Mouse (Mus musculus) liver, embryonic 12.5 days (tissue): ENCODE data around the gene Pin1. TPM values are rescaled to one million over a fixed set of nuclear protein-coding genes. Genes with fewer than 3 reads are reported as not detected.

Source experiments
- ATAC-seq: fragments of 200-750 bp; cut with Nextera tagmentation; 2 replicates; pipeline ENCODE4 v1.8.0; 2017; ENCODE audit warnings: moderate number of reproducible peaks, mild to moderate bottlenecking, moderate library complexity
- H3K27ac ChIP-seq: fragments of 300-500 bp; sonication (generic); 2 replicates; pipeline ENCODE4 v1.5.1; 2016; ENCODE audit warnings: mild to moderate bottlenecking
- H3K27me3 ChIP-seq: fragments of 300-500 bp; sonication (generic); replicated peaks from 2 replicates; pipeline ENCODE4 v1.6.1; 2016; ENCODE audit warnings: mild to moderate bottlenecking, moderate library complexity
- H3K36me3 ChIP-seq: fragments of 300-500 bp; sonication (generic); 2 replicates; pipeline ENCODE4 v1.6.1; 2016; ENCODE audit warnings: mild to moderate bottlenecking, moderate library complexity
- H3K4me1 ChIP-seq: fragments of 300-500 bp; sonication (generic); 2 replicates; pipeline ENCODE4 v1.6.1; 2016
- H3K4me2 ChIP-seq: fragments of 300-500 bp; sonication (generic); 2 replicates; pipeline ENCODE4 v1.6.1; 2016; ENCODE audit warnings: mild to moderate bottlenecking, moderate library complexity
- H3K4me3 ChIP-seq: fragments of 300-500 bp; sonication (generic); 2 replicates; pipeline ENCODE4 v1.5.1; 2016; ENCODE audit warnings: mild to moderate bottlenecking, moderate library complexity
- H3K9ac ChIP-seq: fragments of 300-500 bp; sonication (generic); 2 replicates; pipeline ENCODE4 v1.6.1; 2016; ENCODE audit warnings: mild to moderate bottlenecking, moderate library complexity
- H3K9me3 ChIP-seq: fragments of 300-500 bp; sonication (generic); replicated peaks from 2 replicates; pipeline ENCODE4 v1.6.1; 2016; ENCODE audit warnings: mild to moderate bottlenecking, moderate library complexity
- WGBS: fragments of 180-500 bp; shearing (Covaris S2); methylation state at CpG from one replicate; pipeline ENCODE4 v1.1.7; 2016; ENCODE audit not compliant: insufficient replicate concordance; 5-methylcytosine and 5-hydroxymethylcytosine counted together
- polyA plus RNA-seq: library from polyadenylated mRNA; unstranded; fragments of >200 nt; fragmentation: Nextera tagmentation; extraction: Ambion mirVana; gene quantifications from 2 replicates; pipeline ENCODE4 v1.2.1, GENCODE M21; 2016

The Pin1 gene
- polyA plus RNA-seq, 1 experiment from 2014 or later = 39.0 TPM

DNA sequence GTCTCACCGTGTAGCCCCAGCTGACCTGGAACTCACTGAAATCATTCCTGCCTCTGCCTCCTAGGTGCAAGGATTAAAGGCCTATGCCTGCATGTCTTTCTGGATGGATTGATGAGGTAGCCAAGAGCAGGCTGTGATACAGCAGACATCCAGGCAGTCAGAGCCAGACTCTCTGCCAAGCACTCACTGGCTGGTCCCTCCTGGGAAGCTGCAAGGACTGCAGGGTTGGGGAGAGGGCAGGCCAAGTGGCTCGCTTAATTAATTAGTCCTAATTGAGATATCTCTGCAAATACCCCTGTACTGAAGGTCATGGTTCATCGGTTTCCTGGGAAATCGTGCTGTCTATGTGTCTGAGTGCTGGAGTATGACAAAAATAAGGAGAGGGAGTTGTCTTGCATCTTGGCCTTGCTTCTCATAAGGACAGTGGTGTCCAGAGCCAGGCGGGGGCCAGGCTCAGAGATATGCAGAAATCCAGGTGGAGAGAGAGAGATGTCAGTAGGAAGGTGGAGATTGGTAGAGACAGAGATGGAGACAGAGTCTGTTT, 61.1 kb downstream of the Pin1 start:
- Histone ChIP-seq H3K9ac (no peak overlapping the region), H3K27ac (no peak overlapping the region), H3K36me3 (no peaks in the 10 kb centered on the region), H3K4me3 (no peak overlapping the region), H3K4me1 (no peaks in the 10 kb centered on the region), H3K4me2 (no peak overlapping the region), H3K9me3 (no peaks in the 10 kb centered on the region), H3K27me3 (peaks cover 6% of the 10 kb centered on the region; the same call in 1 of the 2 replicates)
- no peak for ATAC-seq
- 49% methylated on average over 5 of the region's 5 CpGs for WGBS

GRCm38 (mm10) chr9:20713478-20713987, 61.6 kb downstream of the Pin1 start:
- no peak for ATAC-seq
- Histone ChIP-seq H3K36me3 (no peaks in the 10 kb centered on the region), H3K4me2 (no peak overlapping the region), H3K9ac (no peak overlapping the region), H3K4me3 (no peak overlapping the region), H3K9me3 (no peaks in the 10 kb centered on the region), H3K27ac (no peak overlapping the region), H3K27me3 (peaks cover 6% of the 10 kb centered on the region; the same call in 1 of the 2 replicates), H3K4me1 (no peaks in the 10 kb centered on the region)
- WGBS = 44% methylated on average over 10 of the region's 11 CpGs

DNA sequence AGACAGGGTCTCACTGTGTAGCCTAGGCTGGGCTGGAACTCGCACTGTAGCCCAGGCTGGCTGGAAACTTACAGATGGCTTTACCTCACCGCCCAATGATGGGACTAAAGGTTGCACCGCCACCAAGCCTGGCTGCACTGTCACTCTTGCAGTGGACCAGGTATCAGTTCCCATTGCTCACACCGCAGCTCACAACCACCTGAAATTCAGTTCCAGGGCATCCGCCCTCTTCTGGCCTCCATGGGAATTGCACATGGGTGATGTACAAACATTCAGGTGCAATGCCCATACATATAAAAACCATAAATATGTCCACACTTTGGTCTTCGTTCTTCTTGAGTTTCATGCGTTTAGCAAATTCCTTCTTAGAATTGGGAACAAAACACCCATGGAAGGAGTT, 63.4 kb downstream of the Pin1 start:
- Histone ChIP-seq H3K4me3 (no peak overlapping the region), H3K27ac (no peak overlapping the region), H3K36me3 (no peaks in the 10 kb centered on the region), H3K4me2 (no peak overlapping the region), H3K9ac (no peak overlapping the region), H3K4me1 (no peaks in the 10 kb centered on the region), H3K9me3 (no peaks in the 10 kb centered on the region), H3K27me3 (peaks cover 8% of the 10 kb centered on the region; the same call in 1 of the 2 replicates)
- no peak for ATAC-seq
- 55% methylated on average over 7 of the region's 7 CpGs for WGBS

Other genes with a start within 250 kb of the Pin1 start
- gene Zfp26, start 191.9 kb upstream of the Pin1 start, polyA plus RNA-seq = 8.5 TPM in 2 replicates
- 8.2 and 8.7 TPM in 2 replicates for gene Zfp426, start 159.3 kb upstream of the Pin1 start, polyA plus RNA-seq
- gene Zfp266, start 130.7 kb upstream of the Pin1 start, polyA plus RNA-seq = 27.1 and 27.8 TPM in 2 replicates
- gene Zfp846, start 70.8 kb upstream of the Pin1 start, polyA plus RNA-seq = 3.5 and 4.4 TPM in 2 replicates
- gene Ubl5, start 9.2 kb upstream of the Pin1 start, polyA plus RNA-seq = 307 TPM in 2 replicates
- 6.2 and 6.4 TPM in 2 replicates for gene Fbxl12, start 7.3 kb upstream of the Pin1 start, polyA plus RNA-seq
- gene Olfm2, start 94.3 kb downstream of the Pin1 start, polyA plus RNA-seq = 0.28 and 0.32 TPM in 2 replicates
- 0.02 and 0.06 TPM in 2 replicates for gene Col5a3, start 163.0 kb downstream of the Pin1 start, polyA plus RNA-seq
- gene Rdh8, start 166.4 kb downstream of the Pin1 start, polyA plus RNA-seq = not detected in 2 replicates
- gene A230050P20Rik, start 216.5 kb downstream of the Pin1 start, polyA plus RNA-seq = 7.9 TPM in 2 replicates
- 10.5 and 11.3 TPM in 2 replicates for gene Angptl6, start 227.6 kb downstream of the Pin1 start, polyA plus RNA-seq
- 124 and 132 TPM in 2 replicates for gene Ppan, start 236.1 kb downstream of the Pin1 start, polyA plus RNA-seq
- gene Eif3g, start 246.5 kb downstream of the Pin1 start, polyA plus RNA-seq = 303 and 313 TPM in 2 replicates